Mouse (Mus musculus): ENCODE data around the gene Pxdn. TPM values are rescaled to one million over a fixed set of nuclear protein-coding genes. Genes with fewer than 3 reads are reported as not detected.

Pxdn gene
- 128 and 139 TPM in 2 replicates for polyA plus RNA-seq (2014; fragmentation: Nextera tagmentation; extraction: Ambion mirVana)

- H3K27me3 ChIP-seq (replicated peaks; ENCODE audit: control insufficient read depth, insufficient read depth, low read length), result no peaks in the 10 kb centered on the region
- 30% methylated on average over 8 of the region's 8 CpGs for WGBS
These were observed at the start of gene Pxdn for GRCm38 (mm10) chr12:29937308-29937707. TSS of gene Pxdn (plus strand) at chr12:29937608.

GRCm38 (mm10) chr12:29894669-29895068 is 42.7 kb upstream of the Pxdn start:
- no peak overlapping the region for H3K4me3 ChIP-seq (ENCODE audit: low read depth, low read length)
- ATAC-seq (ENCODE audit: low read depth) (no peak), DNase-seq (ENCODE audit: low spot score) (no peak)
- H3K4me1 ChIP-seq (ENCODE audit: control insufficient read depth, insufficient read depth, low read length), result no peaks in the 10 kb centered on the region
- no peaks in the 10 kb centered on the region for H3K9me3 ChIP-seq (ENCODE audit: control insufficient read depth, low read length)
- WGBS, result 15% methylated on average over 3 of the region's 3 CpGs
- H3K36me3 ChIP-seq (ENCODE audit: control insufficient read depth, insufficient read depth, low read length), result no peaks in the 10 kb centered on the region
- H3K9ac ChIP-seq (ENCODE audit: low read depth, low read length), result no peak overlapping the region
- H3K4me2 ChIP-seq (ENCODE audit: low read depth, low read length), result no peak overlapping the region
- no peaks in the 10 kb centered on the region for H3K27me3 ChIP-seq (replicated peaks; ENCODE audit: control insufficient read depth, insufficient read depth, low read length)
- no peak overlapping the region for H3K27ac ChIP-seq (replicated peaks; ENCODE audit: low read depth, low read length)

More at GRCm38 (mm10) chr12:29937308-29937707, at the start of gene Pxdn:
- H3K4me2 ChIP-seq (ENCODE audit: low read depth, low read length), result peak within 1 kb of the TSS; percentile 81
- H3K9me3 ChIP-seq (ENCODE audit: control insufficient read depth, low read length), result no peaks in the 10 kb centered on the region
- peak within 1 kb of the TSS; percentile 91 for H3K27ac ChIP-seq (replicated peaks; ENCODE audit: low read depth, low read length)
- H3K4me1 ChIP-seq (ENCODE audit: control insufficient read depth, insufficient read depth, low read length), result peaks cover 22% of the 10 kb centered on the region
- 0 out of 2 replicates have a peak, but pooled peaks cover 3% of the 10 kb centered on the region for H3K36me3 ChIP-seq (ENCODE audit: control insufficient read depth, insufficient read depth, low read length)
- ATAC-seq (ENCODE audit: low read depth), result no peak
- H3K4me3 ChIP-seq (ENCODE audit: low read depth, low read length), result peak within 1 kb of the TSS; percentile 87
- no peak for DNase-seq (ENCODE audit: low spot score)
- peak within 1 kb of the TSS; percentile 95 for H3K9ac ChIP-seq (ENCODE audit: low read depth, low read length)

GRCm38 (mm10) chr12:29897533-29898085 is 39.8 kb upstream of the Pxdn start:
- 78% methylated on average over 3 of the region's 3 CpGs for WGBS
- Histone ChIP-seq H3K4me1 (ENCODE audit: control insufficient read depth, insufficient read depth, low read length) (no peaks in the 10 kb centered on the region), H3K9ac (ENCODE audit: low read depth, low read length) (no peak overlapping the region), H3K36me3 (ENCODE audit: control insufficient read depth, insufficient read depth, low read length) (no peaks in the 10 kb centered on the region), H3K4me3 (ENCODE audit: low read depth, low read length) (no peak overlapping the region), H3K4me2 (ENCODE audit: low read depth, low read length) (no peak overlapping the region), H3K27me3 (replicated peaks; ENCODE audit: control insufficient read depth, insufficient read depth, low read length) (no peaks in the 10 kb centered on the region), H3K27ac (replicated peaks; ENCODE audit: low read depth, low read length) (no peak overlapping the region), H3K9me3 (ENCODE audit: control insufficient read depth, low read length) (no peaks in the 10 kb centered on the region)
- no peak for ATAC-seq (ENCODE audit: low read depth)
- DNase-seq (ENCODE audit: low spot score), result no peak

- Histone ChIP-seq H3K27ac (replicated peaks; ENCODE audit: low read depth, low read length) (no peak overlapping the region), H3K4me3 (ENCODE audit: low read depth, low read length) (no peak overlapping the region), H3K36me3 (ENCODE audit: control insufficient read depth, insufficient read depth, low read length) (no peaks in the 10 kb centered on the region), H3K4me1 (ENCODE audit: control insufficient read depth, insufficient read depth, low read length) (no peaks in the 10 kb centered on the region), H3K27me3 (replicated peaks; ENCODE audit: control insufficient read depth, insufficient read depth, low read length) (no peaks in the 10 kb centered on the region), H3K9ac (ENCODE audit: low read depth, low read length) (no peak overlapping the region), H3K4me2 (ENCODE audit: low read depth, low read length) (no peak overlapping the region), H3K9me3 (ENCODE audit: control insufficient read depth, low read length) (no peaks in the 10 kb centered on the region)
- WGBS, result 52% methylated on average over 4 of the region's 4 CpGs
- ATAC-seq (ENCODE audit: low read depth) (no peak), DNase-seq (ENCODE audit: low spot score) (no peak)
These were observed 33.1 kb upstream of the Pxdn start for GRCm38 (mm10) chr12:29904101-29904874.

- H3K9me3 ChIP-seq (ENCODE audit: control insufficient read depth, low read length), result no peaks in the 10 kb centered on the region
- ATAC-seq (ENCODE audit: low read depth) (peak; percentile 82; the same call in 1 of the 2 replicates), DNase-seq (ENCODE audit: low spot score) (peak; percentile 87)
- no peaks in the 10 kb centered on the region for H3K27me3 ChIP-seq (replicated peaks; ENCODE audit: control insufficient read depth, insufficient read depth, low read length)
- no peak overlapping the region for H3K9ac ChIP-seq (ENCODE audit: low read depth, low read length)
- H3K36me3 ChIP-seq (ENCODE audit: control insufficient read depth, insufficient read depth, low read length), result no peaks in the 10 kb centered on the region
- no peak overlapping the region for H3K4me3 ChIP-seq (ENCODE audit: low read depth, low read length)
- 35% methylated on average over 2 of the region's 2 CpGs for WGBS
- no peaks in the 10 kb centered on the region for H3K4me1 ChIP-seq (ENCODE audit: control insufficient read depth, insufficient read depth, low read length)
- no peak overlapping the region for H3K27ac ChIP-seq (replicated peaks; ENCODE audit: low read depth, low read length)
- no peak overlapping the region for H3K4me2 ChIP-seq (ENCODE audit: low read depth, low read length)
These were observed 30.4 kb upstream of the Pxdn start for GRCm38 (mm10) chr12:29907056-29907455.

- no peak overlapping the region for H3K4me2 ChIP-seq (ENCODE audit: low read depth, low read length)
- H3K4me3 ChIP-seq (ENCODE audit: low read depth, low read length), result no peak overlapping the region
- H3K27me3 ChIP-seq (replicated peaks; ENCODE audit: control insufficient read depth, insufficient read depth, low read length), result no peaks in the 10 kb centered on the region
- 88% methylated on average over 3 of the region's 3 CpGs for WGBS
- no peak for ATAC-seq (ENCODE audit: low read depth)
- no peak for DNase-seq (ENCODE audit: low spot score)
- H3K4me1 ChIP-seq (ENCODE audit: control insufficient read depth, insufficient read depth, low read length), result no peaks in the 10 kb centered on the region
- H3K27ac ChIP-seq (replicated peaks; ENCODE audit: low read depth, low read length), result no peak overlapping the region
- no peaks in the 10 kb centered on the region for H3K36me3 ChIP-seq (ENCODE audit: control insufficient read depth, insufficient read depth, low read length)
- no peak overlapping the region for H3K9ac ChIP-seq (ENCODE audit: low read depth, low read length)
- no peaks in the 10 kb centered on the region for H3K9me3 ChIP-seq (ENCODE audit: control insufficient read depth, low read length)
These were observed 21.3 kb upstream of the Pxdn start for GRCm38 (mm10) chr12:29916139-29916538.

GRCm38 (mm10) chr12:29916807-29917206 is 20.6 kb upstream of the Pxdn start:
- WGBS, result 69% methylated on average over 6 of the region's 6 CpGs
- no peak for ATAC-seq (ENCODE audit: low read depth)
- Histone ChIP-seq H3K4me3 (ENCODE audit: low read depth, low read length) (no peak overlapping the region), H3K36me3 (ENCODE audit: control insufficient read depth, insufficient read depth, low read length) (no peaks in the 10 kb centered on the region), H3K9ac (ENCODE audit: low read depth, low read length) (no peak overlapping the region), H3K9me3 (ENCODE audit: control insufficient read depth, low read length) (no peaks in the 10 kb centered on the region), H3K27ac (replicated peaks; ENCODE audit: low read depth, low read length) (no peak overlapping the region), H3K4me1 (ENCODE audit: control insufficient read depth, insufficient read depth, low read length) (no peaks in the 10 kb centered on the region), H3K27me3 (replicated peaks; ENCODE audit: control insufficient read depth, insufficient read depth, low read length) (no peaks in the 10 kb centered on the region), H3K4me2 (ENCODE audit: low read depth, low read length) (no peak overlapping the region)
- DNase-seq (ENCODE audit: low spot score), result peak; percentile 39

- Histone ChIP-seq H3K4me3 (ENCODE audit: low read depth, low read length) (no peak overlapping the region), H3K4me1 (ENCODE audit: control insufficient read depth, insufficient read depth, low read length) (no peaks in the 10 kb centered on the region), H3K9ac (ENCODE audit: low read depth, low read length) (no peak overlapping the region), H3K27me3 (replicated peaks; ENCODE audit: control insufficient read depth, insufficient read depth, low read length) (no peaks in the 10 kb centered on the region), H3K36me3 (ENCODE audit: control insufficient read depth, insufficient read depth, low read length) (no peaks in the 10 kb centered on the region), H3K9me3 (ENCODE audit: control insufficient read depth, low read length) (no peaks in the 10 kb centered on the region), H3K4me2 (ENCODE audit: low read depth, low read length) (no peak overlapping the region), H3K27ac (replicated peaks; ENCODE audit: low read depth, low read length) (no peak overlapping the region)
- no peak for DNase-seq (ENCODE audit: low spot score)
- 71% methylated on average over 7 of the region's 7 CpGs for WGBS
- ATAC-seq (ENCODE audit: low read depth), result no peak
These were observed 17.1 kb upstream of the Pxdn start for GRCm38 (mm10) chr12:29920298-29920697.

- H3K36me3 ChIP-seq (ENCODE audit: control insufficient read depth, insufficient read depth, low read length), result no peaks in the 10 kb centered on the region
- no peak overlapping the region for H3K4me3 ChIP-seq (ENCODE audit: low read depth, low read length)
- no peak overlapping the region for H3K9ac ChIP-seq (ENCODE audit: low read depth, low read length)
- H3K9me3 ChIP-seq (ENCODE audit: control insufficient read depth, low read length), result no peaks in the 10 kb centered on the region
- no peaks in the 10 kb centered on the region for H3K27me3 ChIP-seq (replicated peaks; ENCODE audit: control insufficient read depth, insufficient read depth, low read length)
- H3K4me1 ChIP-seq (ENCODE audit: control insufficient read depth, insufficient read depth, low read length), result no peaks in the 10 kb centered on the region
- WGBS, result 78% methylated on average over 11 of the region's 11 CpGs
- H3K4me2 ChIP-seq (ENCODE audit: low read depth, low read length), result no peak overlapping the region
- ATAC-seq (ENCODE audit: low read depth), result no peak
- no peak for DNase-seq (ENCODE audit: low spot score)
- H3K27ac ChIP-seq (replicated peaks; ENCODE audit: low read depth, low read length), result no peak overlapping the region
These were observed 15.9 kb upstream of the Pxdn start for GRCm38 (mm10) chr12:29921481-29921880.
